Mouse (Mus musculus): ENCODE measurements around the gene Adk.

DNA sequence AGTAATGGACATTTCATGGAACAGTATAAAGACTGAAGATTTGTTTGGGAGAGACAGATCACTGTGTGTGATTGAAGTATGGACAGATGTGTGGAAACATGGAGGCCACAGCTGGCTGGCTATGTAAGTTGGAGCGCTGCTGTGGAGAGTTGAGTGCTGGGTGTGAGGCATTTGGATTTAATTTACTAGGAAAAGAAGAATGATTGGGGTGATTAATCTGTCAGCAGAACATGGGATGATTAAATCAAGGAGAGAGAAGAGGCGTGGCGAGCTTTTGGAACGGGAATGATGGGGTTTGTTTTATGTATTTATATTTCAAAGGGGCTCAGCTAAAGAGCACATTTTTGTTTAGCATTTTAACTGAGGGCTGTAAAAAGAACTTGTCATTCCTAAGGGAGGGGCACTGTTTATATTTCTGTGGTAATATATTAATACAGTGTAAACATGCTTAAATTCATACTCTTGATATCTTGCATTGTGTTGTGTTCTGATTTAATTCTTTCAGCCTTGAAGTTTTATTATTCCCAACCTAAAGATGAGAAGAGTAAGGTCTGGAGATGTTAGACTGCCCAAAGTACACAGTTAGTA is 256.1 kb downstream of the Adk start:
- TF ChIP-seq CTCF (IDR thresholded peaks at IDR 0.05; ENCODE audit: control insufficient read depth, insufficient read depth, insufficient replicate concordance, low read depth, low read length) (no peak), POLR2A (IDR thresholded peaks at IDR 0.05; ENCODE audit: control insufficient read depth, low read depth, low read length) (no peak)
